Mouse (Mus musculus): ENCODE measurements around the gene Usp53. TPM values are rescaled to one million over a fixed set of nuclear protein-coding genes. Genes with fewer than 3 reads are reported as not detected.

Usp53 gene
- polyA plus RNA-seq, 1 experiment from 2014 or later, result 4.5 TPM

Small RNAs within 50 kb of the gene (microRNA-seq; reads per million reads assigned to microRNA genes)
- not detected for gene Gm22066

Other genes starting within 250 kb of the Usp53 start
- gene Fabp2, start 89.4 kb downstream of the Usp53 start, polyA plus RNA-seq (2014; fragmentation: Nextera tagmentation; extraction: Ambion mirVana), result not detected in 2 replicates
- not detected in 2 replicates for gene Gm10959, start 65.2 kb downstream of the Usp53 start, polyA plus RNA-seq (2014; fragmentation: Nextera tagmentation; extraction: Ambion mirVana)
- 75.1 and 81.7 TPM in 2 replicates for gene 1810037I17Rik, start 60.3 kb downstream of the Usp53 start, polyA plus RNA-seq (2014; fragmentation: Nextera tagmentation; extraction: Ambion mirVana)
- gene Myoz2, start 50.5 kb upstream of the Usp53 start, polyA plus RNA-seq (2014; fragmentation: Nextera tagmentation; extraction: Ambion mirVana), result 3.9 and 4.0 TPM in 2 replicates

Measured in neural tube, embryonic 11.5 days (tissue).